Mouse (Mus musculus) testis, adult 2 months (tissue): ENCODE measurements around the gene Cnnm4.

ENCODE experiments used
- CTCF ChIP-seq: fragments of 200-500 bp; IDR thresholded peaks from 2 replicates; pipeline ENCODE4 v1.5.1; 2012; ENCODE audit warnings: low read depth, mild to moderate bottlenecking, inconsistent platforms, low read length, moderate library complexity; ENCODE audit not compliant: control insufficient read depth, insufficient read depth, insufficient replicate concordance
- POLR2A ChIP-seq: fragments of 200-500 bp; IDR thresholded peaks from 2 replicates; pipeline ENCODE4 v1.6.1; 2012; ENCODE audit warnings: low read depth, mild to moderate bottlenecking, inconsistent platforms, low read length, moderate library complexity; ENCODE audit not compliant: control insufficient read depth

GRCm38 (mm10) chr1:36524058-36524457, 52.6 kb downstream of the Cnnm4 start:
- TF ChIP-seq CTCF (no peak), POLR2A (no peak)
